Mouse (Mus musculus) lung, adult 2 months (tissue): ENCODE results near the gene Cntf.

Source experiments
- CTCF ChIP-seq: fragments of 200-500 bp; IDR thresholded peaks from 2 replicates; pipeline ENCODE4 v1.5.1; 2011; ENCODE audit warnings: mild to moderate bottlenecking, low read length, control low read depth; ENCODE audit not compliant: insufficient read depth
- POLR2A ChIP-seq: fragments of 200-500 bp; IDR thresholded peaks from 2 replicates; pipeline ENCODE4 v1.6.1; 2011; ENCODE audit warnings: low read depth, mild to moderate bottlenecking, control low read depth, low read length, borderline replicate concordance; ENCODE audit errors: extremely low read depth

- no peak for TF ChIP-seq CTCF
- no peak for TF ChIP-seq POLR2A
These were observed 3.0 kb downstream of the Cntf start for GRCm38 (mm10) chr19:12762212-12763130.
